Mouse (Mus musculus): Measurements from ENCODE around the gene Rabgap1l. TPM values are rescaled to one million over a fixed set of nuclear protein-coding genes. Genes with fewer than 3 reads are reported as not detected.

Gene Rabgap1l
- total and polyA plus RNA-seq, 2 experiments from 2014 or later = 34.1 to 110 TPM

DNA sequence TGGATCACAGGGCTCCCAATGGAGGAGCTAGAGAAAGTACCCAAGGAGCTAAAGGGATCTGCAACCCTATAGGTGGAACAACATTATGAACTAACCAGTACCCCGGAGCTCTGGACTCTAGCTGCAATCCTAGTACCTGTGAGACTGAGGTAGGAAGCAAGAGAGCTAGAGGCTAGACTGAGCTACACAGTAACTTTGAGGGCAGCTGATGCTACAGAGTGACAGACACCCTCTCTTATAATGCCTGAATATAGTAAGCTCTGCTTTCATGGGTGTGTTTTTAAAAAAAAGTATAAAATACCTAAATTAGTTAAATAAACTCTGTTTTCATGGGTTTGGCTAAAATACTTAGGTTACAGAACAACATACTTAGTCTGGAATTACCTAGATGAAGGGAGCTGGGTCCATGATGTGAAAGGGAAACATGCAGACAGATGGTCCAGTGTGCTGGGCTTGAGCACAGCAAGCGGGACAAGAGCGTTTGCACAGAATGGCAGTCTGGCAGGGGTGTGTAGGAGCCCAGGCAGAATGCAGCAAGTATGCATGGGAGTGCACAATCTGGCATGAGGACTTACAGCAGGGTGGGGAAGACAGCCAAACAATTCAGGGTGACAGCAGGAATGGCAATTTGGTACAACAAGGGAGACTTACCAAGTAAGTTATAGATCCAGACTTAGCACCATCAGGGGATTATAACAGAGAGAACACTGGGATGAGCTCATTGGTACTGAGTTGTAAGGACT lies 514.9 kb downstream of the Rabgap1l start:
- no peak for TF ChIP-seq CTCF (IDR thresholded peaks at IDR 0.05)
- no peaks in the 10 kb centered on the region for H3K36me3 ChIP-seq (ENCODE audit: insufficient read depth, low read length)
- no peak overlapping the region for H3K4me2 ChIP-seq (ENCODE audit: low read depth, low read length, poor library complexity, severe bottlenecking)
- no peaks in the 10 kb centered on the region for H3K4me1 ChIP-seq (ENCODE audit: insufficient read depth, low read length)
- ATAC-seq (ENCODE audit: low FRiP score) = no peak; the same call in 1 of the 2 replicates
- WGBS = 74% methylated on average over 3 of the region's 3 CpGs
- no peaks in the 10 kb centered on the region for H3K27me3 ChIP-seq (ENCODE audit: insufficient read depth, low read length)
- H3K9me3 ChIP-seq (ENCODE audit: low read length) = no peaks in the 10 kb centered on the region
- no peak overlapping the region for H3K27ac ChIP-seq (ENCODE audit: low read depth, low read length)
- no peak overlapping the region for H3K9ac ChIP-seq (replicated peaks; ENCODE audit: low read length, poor library complexity, severe bottlenecking)
- peak; percentile 69 for DNase-seq (ENCODE audit: low spot score)
- no peak overlapping the region for H3K4me3 ChIP-seq (ENCODE audit: low read depth, low read length)

DNA sequence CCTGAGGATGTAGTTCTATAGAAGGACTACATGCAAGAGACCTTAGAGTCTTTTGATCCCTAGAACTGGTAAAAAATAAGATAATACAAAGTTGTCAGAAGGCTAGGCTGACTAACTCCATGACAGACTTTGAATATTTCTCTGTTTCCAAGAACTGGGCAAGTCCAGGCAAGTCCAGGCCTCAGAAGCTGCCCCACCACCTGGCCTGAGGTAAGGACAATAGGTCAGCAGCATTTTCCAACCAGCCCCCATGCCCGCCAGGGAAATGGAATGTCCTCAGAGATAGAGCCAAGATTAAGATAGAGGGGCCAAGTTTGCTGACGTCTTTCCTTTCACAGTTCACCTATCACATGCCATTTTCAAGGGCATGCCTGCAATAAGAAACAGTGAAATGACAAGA lies 517.8 kb downstream of the Rabgap1l start:
- no peaks in the 10 kb centered on the region for H3K4me1 ChIP-seq (ENCODE audit: insufficient read depth, low read length)
- no peak overlapping the region for H3K4me3 ChIP-seq (ENCODE audit: low read depth, low read length)
- no peak overlapping the region for H3K27ac ChIP-seq (ENCODE audit: low read depth, low read length)
- H3K27me3 ChIP-seq (ENCODE audit: insufficient read depth, low read length) = no peaks in the 10 kb centered on the region
- H3K9ac ChIP-seq (replicated peaks; ENCODE audit: low read length, poor library complexity, severe bottlenecking) = no peak overlapping the region
- DNase-seq (ENCODE audit: low spot score) = no peak
- no peaks in the 10 kb centered on the region for H3K9me3 ChIP-seq (ENCODE audit: low read length)
- no peak overlapping the region for H3K4me2 ChIP-seq (ENCODE audit: low read depth, low read length, poor library complexity, severe bottlenecking)
- ATAC-seq (ENCODE audit: low FRiP score) = no peak
- H3K36me3 ChIP-seq (ENCODE audit: insufficient read depth, low read length) = no peaks in the 10 kb centered on the region
- 62% methylated on average over 2 of the region's 2 CpGs for WGBS
- TF ChIP-seq CTCF (IDR thresholded peaks at IDR 0.05) = no peak

DNA sequence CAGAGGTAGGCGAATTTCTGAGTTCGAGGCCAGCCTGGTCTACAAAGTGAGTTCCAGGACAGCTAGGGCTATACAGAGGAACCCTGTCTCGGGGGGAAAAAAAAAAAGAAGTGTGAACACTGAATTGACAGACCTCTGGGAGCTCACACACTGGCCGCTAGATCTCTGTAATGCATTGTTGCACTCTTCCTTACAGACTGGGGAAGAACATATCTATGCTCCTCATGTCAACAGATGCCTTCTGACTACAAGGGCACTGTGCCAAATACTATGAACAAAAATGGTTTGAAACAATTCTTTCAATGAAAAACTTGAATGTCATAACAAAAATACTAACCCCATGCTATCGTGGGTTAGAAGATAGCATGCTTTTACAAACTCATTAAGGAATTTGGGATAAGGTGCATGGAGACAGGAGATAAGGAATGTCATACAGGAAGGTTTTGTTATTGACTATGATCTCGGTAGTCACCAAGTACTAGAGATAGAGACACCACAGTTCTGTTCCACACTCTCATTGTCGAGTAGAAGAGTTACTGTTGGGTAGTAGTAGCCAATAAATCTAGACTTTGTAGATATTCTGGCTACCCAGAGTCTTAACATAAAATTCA lies 519.8 kb downstream of the Rabgap1l start:
- H3K36me3 ChIP-seq (ENCODE audit: insufficient read depth, low read length) = no peaks in the 10 kb centered on the region
- WGBS = 85% methylated on average over 7 of the region's 7 CpGs
- H3K9ac ChIP-seq (replicated peaks; ENCODE audit: low read length, poor library complexity, severe bottlenecking) = no peak overlapping the region
- no peaks in the 10 kb centered on the region for H3K27me3 ChIP-seq (ENCODE audit: insufficient read depth, low read length)
- ATAC-seq (ENCODE audit: low FRiP score) (no peak), DNase-seq (ENCODE audit: low spot score) (no peak)
- no peaks in the 10 kb centered on the region for H3K4me1 ChIP-seq (ENCODE audit: insufficient read depth, low read length)
- no peak overlapping the region for H3K27ac ChIP-seq (ENCODE audit: low read depth, low read length)
- H3K9me3 ChIP-seq (ENCODE audit: low read length) = no peaks in the 10 kb centered on the region
- no peak overlapping the region for H3K4me3 ChIP-seq (ENCODE audit: low read depth, low read length)
- no peak for TF ChIP-seq CTCF (IDR thresholded peaks at IDR 0.05)
- H3K4me2 ChIP-seq (ENCODE audit: low read depth, low read length, poor library complexity, severe bottlenecking) = no peak overlapping the region

GRCm38 (mm10) chr1:160271282-160271967 lies 521.6 kb downstream of the Rabgap1l start:
- H3K36me3 ChIP-seq (ENCODE audit: insufficient read depth, low read length) = no peaks in the 10 kb centered on the region
- TF ChIP-seq CTCF (IDR thresholded peaks at IDR 0.05) = no peak
- no peak for DNase-seq (ENCODE audit: low spot score)
- H3K4me3 ChIP-seq (ENCODE audit: low read depth, low read length) = no peak overlapping the region
- H3K27me3 ChIP-seq (ENCODE audit: insufficient read depth, low read length) = no peaks in the 10 kb centered on the region
- no peak overlapping the region for H3K4me2 ChIP-seq (ENCODE audit: low read depth, low read length, poor library complexity, severe bottlenecking)
- H3K9me3 ChIP-seq (ENCODE audit: low read length) = no peaks in the 10 kb centered on the region
- ATAC-seq (ENCODE audit: low FRiP score) = no peak
- no peak overlapping the region for H3K27ac ChIP-seq (ENCODE audit: low read depth, low read length)
- 63% methylated on average over 1 of the region's 1 CpGs for WGBS
- no peak overlapping the region for H3K9ac ChIP-seq (replicated peaks; ENCODE audit: low read length, poor library complexity, severe bottlenecking)
- no peaks in the 10 kb centered on the region for H3K4me1 ChIP-seq (ENCODE audit: insufficient read depth, low read length)

GRCm38 (mm10) chr1:160268322-160268721 lies 524.7 kb downstream of the Rabgap1l start:
- Histone ChIP-seq H3K27me3 (ENCODE audit: insufficient read depth, low read length) (no peaks in the 10 kb centered on the region), H3K4me1 (ENCODE audit: insufficient read depth, low read length) (no peaks in the 10 kb centered on the region), H3K9me3 (ENCODE audit: low read length) (no peaks in the 10 kb centered on the region), H3K27ac (ENCODE audit: low read depth, low read length) (no peak overlapping the region), H3K4me2 (ENCODE audit: low read depth, low read length, poor library complexity, severe bottlenecking) (no peak overlapping the region), H3K4me3 (ENCODE audit: low read depth, low read length) (no peak overlapping the region), H3K36me3 (ENCODE audit: insufficient read depth, low read length) (no peaks in the 10 kb centered on the region), H3K9ac (replicated peaks; ENCODE audit: low read length, poor library complexity, severe bottlenecking) (no peak overlapping the region)
- WGBS = 90% methylated on average over 3 of the region's 3 CpGs
- ATAC-seq (ENCODE audit: low FRiP score) (no peak), DNase-seq (ENCODE audit: low spot score) (no peak)
- no peak for TF ChIP-seq CTCF (IDR thresholded peaks at IDR 0.05)
